Mouse (Mus musculus): ENCODE results near the gene Zfp169.

DNA sequence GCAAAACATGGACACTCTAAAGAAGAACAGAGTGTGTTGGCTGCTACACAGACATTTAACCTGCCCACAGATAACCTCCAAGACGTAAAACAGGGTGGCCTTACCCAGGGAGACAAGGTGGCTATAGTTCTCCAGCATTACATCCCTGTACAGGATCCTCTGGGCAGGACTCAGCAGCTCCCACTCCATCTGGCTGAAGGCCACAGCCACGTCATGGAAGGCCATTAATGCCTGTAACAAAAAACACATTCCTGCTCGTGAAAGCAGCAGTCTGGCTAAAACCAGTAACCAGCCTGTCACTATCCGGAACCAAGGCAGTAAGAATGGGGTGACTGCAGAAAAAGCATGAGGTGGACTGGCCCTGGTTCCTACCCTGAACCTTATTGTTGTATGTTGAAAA lies 14.6 kb downstream of the Zfp169 start:
- TF ChIP-seq CTCF (conservative IDR thresholded peaks at IDR 0.05 in 1 of 2, IDR thresholded peaks at IDR 0.05 in 1 of 2; ENCODE audit: low read depth in 2 of 2, low read length in 2 of 2) (no peak), GABPA (IDR thresholded peaks at IDR 0.05; ENCODE audit: insufficient replicate concordance, low read depth, low read length) (no peak), TCF12 (IDR thresholded peaks at IDR 0.05; ENCODE audit: low read depth, low read length) (no peak), POLR2A (IDR thresholded peaks at IDR 0.05; ENCODE audit: low read depth, low read length) (no peak), MAX (IDR thresholded peaks at IDR 0.05; ENCODE audit: low read length) (no peak), POLR2AphosphoS2 (IDR thresholded peaks at IDR 0.05; ENCODE audit: low read depth, low read length) (no peak), ZNF384 (IDR thresholded peaks at IDR 0.05; ENCODE audit: low read depth, low read length) (no peak)

All from CH12.LX (cell line).